Mouse (Mus musculus) heart, embryonic 10.5 days (tissue): Measurements from ENCODE around the gene Fam57b. TPM values are rescaled to one million over a fixed set of nuclear protein-coding genes. Genes with fewer than 3 reads are reported as not detected.

Experiments used
- DNase-seq: peaks from one replicate; pipeline ENCODE4 v3.0.0-alpha.2; 2017; ENCODE audit warnings: low spot score
- H3K27ac ChIP-seq: fragments of 300-500 bp; sonication (generic); 2 replicates; pipeline ENCODE4 v1.5.1; 2016; ENCODE audit warnings: mild to moderate bottlenecking
- H3K27me3 ChIP-seq: fragments of 300-500 bp; sonication (generic); 2 replicates; pipeline ENCODE4 v1.6.1; 2016; ENCODE audit warnings: mild to moderate bottlenecking; ENCODE audit not compliant: poor library complexity, insufficient read depth, severe bottlenecking
- H3K36me3 ChIP-seq: fragments of 300-500 bp; sonication (generic); 2 replicates; pipeline ENCODE4 v1.6.1; 2016; ENCODE audit warnings: mild to moderate bottlenecking, moderate library complexity
- H3K4me1 ChIP-seq: fragments of 300-500 bp; sonication (generic); 2 replicates; pipeline ENCODE4 v1.6.1; 2016; ENCODE audit warnings: mild to moderate bottlenecking
- H3K4me3 ChIP-seq: fragments of 300-500 bp; sonication (generic); 2 replicates; pipeline ENCODE4 v1.5.1; 2016; ENCODE audit warnings: mild to moderate bottlenecking, moderate library complexity
- H3K9me3 ChIP-seq: fragments of 300-500 bp; sonication (generic); 2 replicates; pipeline ENCODE4 v1.6.1; 2016; ENCODE audit warnings: mild to moderate bottlenecking, moderate library complexity
- WGBS: fragments of 180-500 bp; shearing (Covaris S2); methylation state at CpG from one replicate; pipeline ENCODE4 v1.1.7; 2016; 5-methylcytosine and 5-hydroxymethylcytosine counted together
- polyA plus RNA-seq: library from polyadenylated mRNA; unstranded; fragments of >200 nt; fragmentation: Nextera tagmentation; extraction: Ambion mirVana; gene quantifications from 2 replicates; pipeline ENCODE4 v1.2.1, GENCODE M21; 2016

Gene Fam57b
- polyA plus RNA-seq, 1 experiment from 2014 or later = 0.38 TPM

- Histone ChIP-seq H3K36me3 (peaks cover 83% of the 10 kb centered on the region), H3K4me3 (no peak overlapping the region), H3K4me1 (peaks cover 10% of the 10 kb centered on the region), H3K9me3 (no peaks in the 10 kb centered on the region), H3K27me3 (peaks cover 10% of the 10 kb centered on the region; the same call in 1 of the 2 replicates), H3K27ac (no peak overlapping the region)
- DNase-seq = no peak
- WGBS = 75% methylated on average over 9 of the region's 9 CpGs
These were observed 59.4 kb downstream of the Fam57b start for GRCm38 (mm10) chr7:126856741-126857420.

GRCm38 (mm10) chr7:126860987-126861386 is 63.5 kb downstream of the Fam57b start:
- Histone ChIP-seq H3K36me3 (peaks cover 71% of the 10 kb centered on the region), H3K27me3 (no peaks in the 10 kb centered on the region), H3K4me1 (peaks cover 32% of the 10 kb centered on the region), H3K9me3 (no peaks in the 10 kb centered on the region), H3K27ac (peak overlapping the region; percentile 91), H3K4me3 (peak overlapping the region; percentile 76)
- no peak for DNase-seq
- WGBS = 65% methylated on average over 5 of the region's 5 CpGs

GRCm38 (mm10) chr7:126861429-126862130 is 64.1 kb downstream of the Fam57b start, which contains the start of gene Hirip3:
TSS of gene Hirip3 (plus strand) at chr7:126861972.
- H3K27ac ChIP-seq = peak within 1 kb of the TSS; percentile 91
- peaks cover 32% of the 10 kb centered on the region for H3K4me1 ChIP-seq
- DNase-seq = peak; percentile 98
- H3K4me3 ChIP-seq = peak within 1 kb of the TSS; percentile 76
- peaks cover 71% of the 10 kb centered on the region for H3K36me3 ChIP-seq
- no peaks in the 10 kb centered on the region for H3K27me3 ChIP-seq
- no peaks in the 10 kb centered on the region for H3K9me3 ChIP-seq
- 2% methylated on average over 42 of the region's 42 CpGs for WGBS

- 0% methylated on average over 41 of the region's 41 CpGs for WGBS
These were observed 64.8 kb downstream of the Fam57b start, which contains the start of gene Ino80e for GRCm38 (mm10) chr7:126862147-126862784. TSS of gene Ino80e (minus strand) at chr7:126862377.

GRCm38 (mm10) chr7:126863791-126864190 is 66.3 kb downstream of the Fam57b start:
- DNase-seq = no peak
- Histone ChIP-seq H3K4me1 (peaks cover 30% of the 10 kb centered on the region), H3K4me3 (peak overlapping the region; percentile 76), H3K27me3 (no peaks in the 10 kb centered on the region), H3K9me3 (no peaks in the 10 kb centered on the region), H3K27ac (peak overlapping the region; percentile 91), H3K36me3 (peaks cover 71% of the 10 kb centered on the region)
- 76% methylated on average over 6 of the region's 6 CpGs for WGBS

More at GRCm38 (mm10) chr7:126862147-126862784, 64.8 kb downstream of the Fam57b start, which contains the start of gene Ino80e:
- H3K4me3 ChIP-seq = peak within 1 kb of the TSS; percentile 76
- peaks cover 30% of the 10 kb centered on the region for H3K4me1 ChIP-seq
- H3K9me3 ChIP-seq = no peaks in the 10 kb centered on the region
- DNase-seq = peak; percentile 97
- H3K27ac ChIP-seq = peak within 1 kb of the TSS; percentile 91
- no peaks in the 10 kb centered on the region for H3K27me3 ChIP-seq
- H3K36me3 ChIP-seq = peaks cover 71% of the 10 kb centered on the region

- WGBS = 88% methylated on average over 2 of the region's 2 CpGs
- H3K27ac ChIP-seq = no peak overlapping the region
- no peak for DNase-seq
- H3K4me1 ChIP-seq = peaks cover 23% of the 10 kb centered on the region
- peaks cover 94% of the 10 kb centered on the region for H3K36me3 ChIP-seq
- H3K9me3 ChIP-seq = no peaks in the 10 kb centered on the region
- no peak overlapping the region for H3K4me3 ChIP-seq
- no peaks in the 10 kb centered on the region for H3K27me3 ChIP-seq
These were observed 70.1 kb downstream of the Fam57b start for GRCm38 (mm10) chr7:126867534-126867933.

GRCm38 (mm10) chr7:126868003-126868402 is 70.5 kb downstream of the Fam57b start:
- Histone ChIP-seq H3K4me3 (no peak overlapping the region), H3K36me3 (peaks cover 98% of the 10 kb centered on the region), H3K27ac (no peak overlapping the region), H3K9me3 (no peaks in the 10 kb centered on the region), H3K27me3 (no peaks in the 10 kb centered on the region), H3K4me1 (peaks cover 18% of the 10 kb centered on the region)
- WGBS = 85% methylated on average over 12 of the region's 12 CpGs
- DNase-seq = no peak

- DNase-seq = no peak
- peaks cover 99% of the 10 kb centered on the region for H3K36me3 ChIP-seq
- no peaks in the 10 kb centered on the region for H3K27me3 ChIP-seq
- H3K27ac ChIP-seq = no peak overlapping the region
- WGBS = 92% methylated on average over 23 of the region's 23 CpGs
- 0 out of 2 replicates have a peak, but pooled peaks cover 3% of the 10 kb centered on the region for H3K4me1 ChIP-seq
- no peak overlapping the region for H3K4me3 ChIP-seq
- no peaks in the 10 kb centered on the region for H3K9me3 ChIP-seq
These were observed 72.5 kb downstream of the Fam57b start for GRCm38 (mm10) chr7:126869780-126870519.

GRCm38 (mm10) chr7:126870520-126870891 is 73.0 kb downstream of the Fam57b start:
- no peak overlapping the region for H3K4me3 ChIP-seq
- no peak overlapping the region for H3K27ac ChIP-seq
- no peaks in the 10 kb centered on the region for H3K9me3 ChIP-seq
- WGBS = 97% methylated on average over 2 of the region's 2 CpGs
- H3K27me3 ChIP-seq = no peaks in the 10 kb centered on the region
- H3K36me3 ChIP-seq = peaks cover 99% of the 10 kb centered on the region
- H3K4me1 ChIP-seq = 0 out of 2 replicates have a peak, but pooled peaks cover 3% of the 10 kb centered on the region
- DNase-seq = no peak

GRCm38 (mm10) chr7:126877239-126877638 is 79.8 kb downstream of the Fam57b start:
- Histone ChIP-seq H3K36me3 (peaks cover 83% of the 10 kb centered on the region), H3K4me1 (peaks cover 9% of the 10 kb centered on the region), H3K4me3 (no peak overlapping the region), H3K9me3 (no peaks in the 10 kb centered on the region), H3K27ac (no peak overlapping the region), H3K27me3 (no peaks in the 10 kb centered on the region)
- DNase-seq = no peak
- 93% methylated on average over 1 of the region's 1 CpGs for WGBS
